Mouse (Mus musculus): ENCODE data around the gene Fbf1.

GRCm38 (mm10) chr11:116129993-116130487 is 37.9 kb downstream of the Fbf1 start:
- TF ChIP-seq FOSL1 (IDR thresholded peaks at IDR 0.05; ENCODE audit: insufficient read depth, low read length, poor library complexity, severe bottlenecking) (no peak), USF1 (IDR thresholded peaks at IDR 0.05; ENCODE audit: low read depth) (no peak)
